Mouse (Mus musculus) adrenal gland (tissue): ENCODE measurements around the gene Cct4.

Experiments
- intact Hi-C: fragments of 180-260 bp; cut with DNase I; formaldehyde crosslinking; loops from one replicate; pipeline ENCODE4 v1.15.1; 2025

Cct4 gene

DNA sequence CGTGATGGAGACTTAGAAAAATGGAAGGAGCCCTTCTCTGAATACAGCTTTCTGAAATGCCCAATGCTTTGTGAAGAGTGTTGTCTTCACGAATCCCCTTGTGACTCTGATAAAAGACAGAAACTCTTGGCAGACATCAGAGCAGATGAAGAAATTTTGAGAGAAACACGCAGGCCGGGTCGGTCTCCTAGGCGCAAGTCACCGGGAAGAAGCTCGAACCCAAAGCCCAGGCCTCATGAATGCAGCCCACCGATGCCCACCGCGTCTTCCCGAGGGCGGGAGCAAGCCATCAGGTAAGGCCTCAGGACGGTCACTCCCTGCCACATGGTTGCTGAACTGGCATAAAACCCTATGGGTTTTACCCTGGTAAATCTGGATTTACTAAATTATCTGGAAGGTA lies 30.5 kb downstream of the Cct4 start:
- intact Hi-C loops, result no loop called here

GRCm38 (mm10) chr11:23023155-23023554 lies 32.8 kb downstream of the Cct4 start:
- intact Hi-C loops, result no loop called here

DNA sequence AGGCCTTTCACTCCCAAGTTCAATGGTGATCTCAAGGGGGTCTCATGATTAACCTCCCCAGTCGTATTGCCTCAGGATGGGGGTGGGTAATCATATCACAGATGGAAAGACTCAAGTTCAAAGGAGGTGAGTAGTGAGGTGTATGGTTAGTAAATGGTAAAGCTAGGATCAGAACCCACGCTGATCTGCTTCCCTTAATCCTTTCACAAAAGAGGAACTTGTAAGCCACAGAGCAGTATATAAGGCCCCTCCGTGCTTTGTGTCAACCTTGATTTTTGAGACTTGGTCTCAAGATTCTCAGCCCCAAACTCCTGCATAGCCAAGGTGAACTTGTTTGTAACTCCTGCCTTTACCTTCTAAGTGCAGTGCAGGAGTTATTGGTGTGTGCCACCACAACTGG lies 33.9 kb downstream of the Cct4 start:
- intact Hi-C loops, result no loop called here

DNA sequence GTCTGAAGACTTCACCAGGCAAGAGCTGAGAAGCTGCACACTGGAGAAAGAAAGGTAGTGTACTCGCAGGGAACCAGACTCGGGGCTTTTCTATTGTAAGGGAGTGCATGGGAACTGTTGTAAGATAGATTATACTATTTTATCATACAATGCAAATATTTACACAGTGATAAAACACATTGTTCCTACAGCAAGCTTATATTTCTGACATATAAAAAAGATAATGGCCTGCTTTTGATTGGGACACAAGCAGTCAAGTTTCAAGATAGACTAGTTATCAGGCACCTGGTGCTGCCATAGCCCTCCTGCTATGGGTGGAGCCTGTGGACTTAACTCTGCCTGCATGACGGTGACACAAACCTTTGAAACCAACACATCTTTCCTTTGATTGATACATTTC lies 38.6 kb downstream of the Cct4 start:
- intact Hi-C loops, result no loop called here

DNA sequence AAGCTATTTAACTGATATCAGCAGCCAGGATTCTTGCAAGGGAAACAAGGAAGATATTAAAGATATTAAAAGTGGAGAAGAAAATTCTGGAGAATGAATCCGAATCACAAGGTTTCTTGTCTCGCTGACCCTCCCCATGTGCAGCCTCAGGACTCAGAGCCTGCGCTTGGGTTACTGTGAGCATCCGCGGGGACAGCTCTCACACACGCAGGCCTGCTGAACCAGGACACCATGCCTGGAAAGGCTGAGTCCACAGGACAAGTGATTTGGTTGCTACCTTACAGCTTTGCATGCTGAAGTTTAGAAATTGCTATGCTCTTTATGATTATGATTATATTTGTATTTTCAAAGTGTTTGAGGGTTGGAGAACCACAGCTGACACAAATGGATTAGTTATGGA lies 39.1 kb downstream of the Cct4 start:
- intact Hi-C loops, result no loop called here

DNA sequence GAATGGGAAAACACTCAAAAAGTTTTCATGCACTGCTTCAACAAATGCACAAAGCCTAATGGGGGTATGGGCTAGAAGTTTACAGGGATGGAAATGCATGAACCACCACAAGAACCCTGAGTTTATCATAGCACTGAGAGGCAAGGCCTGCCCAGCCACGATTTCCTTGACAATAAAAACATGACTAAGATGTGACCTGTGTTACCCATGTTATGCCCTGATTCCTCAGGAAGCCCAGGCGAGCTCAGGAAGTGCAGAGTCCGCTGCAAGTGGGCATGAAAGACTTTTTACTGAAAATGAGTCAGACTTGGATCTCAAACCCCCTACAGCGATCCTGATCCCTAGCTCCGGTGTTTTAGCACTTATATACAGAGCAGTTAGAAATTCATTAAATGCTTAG lies 56.9 kb downstream of the Cct4 start:
- intact Hi-C loops, result no loop called here

- intact Hi-C loops, result no loop called here
Measured at GRCm38 (mm10) chr11:23047663-23048582, 57.6 kb downstream of the Cct4 start.

GRCm38 (mm10) chr11:23049642-23050041 lies 59.3 kb downstream of the Cct4 start:
- intact Hi-C loops, result no loop called here

GRCm38 (mm10) chr11:23052353-23052752 lies 62.0 kb downstream of the Cct4 start:
- intact Hi-C loops, result no loop called here
